Mouse (Mus musculus) liver, embryonic 14 days (tissue): ENCODE results near the gene Olfr818. TPM values are rescaled to one million over a fixed set of nuclear protein-coding genes. Genes with fewer than 3 reads are reported as not detected.

Source experiments
- polyA plus RNA-seq: library from polyadenylated mRNA; depleted of rRNA; stranded (reverse); fragments of >200 nt; gene quantifications from 2 replicates; pipeline ENCODE4 v1.2.3, GENCODE M21; 2012; rRNA removed

Gene Olfr818
- not detected in 2 replicates for polyA plus RNA-seq

GRCm38 (mm10) chr10:129949000-129949399, at the start of gene Olfr818:
Gene Olfr818 (minus strand): TSS chr10:129949100.

GRCm38 (mm10) chr10:129984962-129985361, 36.1 kb upstream of the Olfr818 start, which contains the start of gene Gm10310:
Gene Gm10310 (minus strand): TSS chr10:129985062.

GRCm38 (mm10) chr10:129976040-129976439, 27.1 kb upstream of the Olfr818 start, which contains the start of gene Olfr247:
Gene Olfr247 (minus strand): TSS chr10:129976140.

GRCm38 (mm10) chr10:129967166-129967565, 18.3 kb upstream of the Olfr818 start, which contains the start of gene Olfr819:
Gene Olfr819 (minus strand): TSS chr10:129967266.

GRCm38 (mm10) chr10:129915497-129915896, 33.4 kb downstream of the Olfr818 start, which contains the start of gene Olfr816:
Gene Olfr816 (minus strand): TSS chr10:129915597.

GRCm38 (mm10) chr10:129905767-129906166, 43.1 kb downstream of the Olfr818 start, which contains the start of gene Olfr815:
Gene Olfr815 (minus strand): TSS chr10:129905867.

Other genes starting within 250 kb of the Olfr818 start
- gene Olfr804, start 245.9 kb downstream of the Olfr818 start, polyA plus RNA-seq = not detected in 2 replicates
- gene Olfr805, start 219.7 kb downstream of the Olfr818 start, polyA plus RNA-seq = not detected in 2 replicates
- not detected in 2 replicates for gene Olfr806, start 207.2 kb downstream of the Olfr818 start, polyA plus RNA-seq
- gene Olfr807, start 191.3 kb downstream of the Olfr818 start, polyA plus RNA-seq = not detected in 2 replicates
- not detected in 2 replicates for gene Olfr808, start 183.6 kb downstream of the Olfr818 start, polyA plus RNA-seq
- gene Olfr809, start 174.5 kb downstream of the Olfr818 start, polyA plus RNA-seq = not detected in 2 replicates
- not detected in 2 replicates for gene Olfr810, start 154.2 kb downstream of the Olfr818 start, polyA plus RNA-seq
- not detected in 2 replicates for gene Olfr811, start 144.7 kb downstream of the Olfr818 start, polyA plus RNA-seq
- gene Olfr812, start 103.0 kb downstream of the Olfr818 start, polyA plus RNA-seq = not detected in 2 replicates
- not detected in 2 replicates for gene Olfr813, start 93.7 kb downstream of the Olfr818 start, polyA plus RNA-seq
- not detected in 2 replicates for gene Olfr814, start 69.2 kb downstream of the Olfr818 start, polyA plus RNA-seq
- not detected in 2 replicates for gene Olfr815, start 43.2 kb downstream of the Olfr818 start, polyA plus RNA-seq
- gene Olfr816, start 33.5 kb downstream of the Olfr818 start, polyA plus RNA-seq = not detected in 2 replicates
- gene Olfr819, start 18.2 kb upstream of the Olfr818 start, polyA plus RNA-seq = not detected in 2 replicates
- not detected in 2 replicates for gene Olfr247, start 27.0 kb upstream of the Olfr818 start, polyA plus RNA-seq
- not detected in 2 replicates for gene Gm10310, start 36.0 kb upstream of the Olfr818 start, polyA plus RNA-seq
- not detected in 2 replicates for gene Olfr820, start 63.5 kb upstream of the Olfr818 start, polyA plus RNA-seq
- not detected in 2 replicates for gene Olfr821, start 81.2 kb upstream of the Olfr818 start, polyA plus RNA-seq
- not detected in 2 replicates for gene Olfr822, start 122.1 kb upstream of the Olfr818 start, polyA plus RNA-seq
- not detected in 2 replicates for gene Olfr823, start 166.3 kb upstream of the Olfr818 start, polyA plus RNA-seq
- gene Olfr824, start 180.9 kb upstream of the Olfr818 start, polyA plus RNA-seq = not detected in 2 replicates
- gene Olfr825, start 217.7 kb upstream of the Olfr818 start, polyA plus RNA-seq = not detected in 2 replicates
- not detected in 2 replicates for gene Olfr826, start 235.1 kb upstream of the Olfr818 start, polyA plus RNA-seq